Mouse (Mus musculus): ENCODE results near the gene Gpx3.

Gpx3 gene

GRCm38 (mm10) chr11:54897470-54897869 is 4.8 kb upstream of the Gpx3 start:
- H3K36me3 ChIP-seq (ENCODE audit: control insufficient read depth, insufficient read depth, low read length, poor library complexity, severe bottlenecking) = no peaks in the 10 kb centered on the region
- no peak for DNase-seq (ENCODE audit: low read depth, low spot score)

GRCm38 (mm10) chr11:54899657-54900056 is 2.6 kb upstream of the Gpx3 start:
- DNase-seq (ENCODE audit: low read depth, low spot score) = no peak
- H3K36me3 ChIP-seq (ENCODE audit: control insufficient read depth, insufficient read depth, low read length, poor library complexity, severe bottlenecking) = no peaks in the 10 kb centered on the region
- H3K27me3 ChIP-seq (ENCODE audit: control insufficient read depth, insufficient read depth, low read length, poor library complexity, severe bottlenecking) = no peaks in the 10 kb centered on the region

More at GRCm38 (mm10) chr11:54897470-54897869, 4.8 kb upstream of the Gpx3 start:
- no peaks in the 10 kb centered on the region for H3K27me3 ChIP-seq (ENCODE audit: control insufficient read depth, insufficient read depth, low read length, poor library complexity, severe bottlenecking)

GRCm38 (mm10) chr11:54903339-54903738 is 1.1 kb downstream of the Gpx3 start:
- H3K27me3 ChIP-seq (ENCODE audit: control insufficient read depth, insufficient read depth, low read length, poor library complexity, severe bottlenecking) = no peaks in the 10 kb centered on the region
- no peak for DNase-seq (ENCODE audit: low read depth, low spot score)
- no peaks in the 10 kb centered on the region for H3K36me3 ChIP-seq (ENCODE audit: control insufficient read depth, insufficient read depth, low read length, poor library complexity, severe bottlenecking)

GRCm38 (mm10) chr11:54903940-54904706 is 1.9 kb downstream of the Gpx3 start:
- no peaks in the 10 kb centered on the region for H3K27me3 ChIP-seq (ENCODE audit: control insufficient read depth, insufficient read depth, low read length, poor library complexity, severe bottlenecking)
- no peaks in the 10 kb centered on the region for H3K36me3 ChIP-seq (ENCODE audit: control insufficient read depth, insufficient read depth, low read length, poor library complexity, severe bottlenecking)
- DNase-seq (ENCODE audit: low read depth, low spot score) = peak; percentile 18

GRCm38 (mm10) chr11:54905086-54905485 is 2.8 kb downstream of the Gpx3 start:
- DNase-seq (ENCODE audit: low read depth, low spot score) = no peak
- Histone ChIP-seq H3K36me3 (ENCODE audit: control insufficient read depth, insufficient read depth, low read length, poor library complexity, severe bottlenecking) (no peaks in the 10 kb centered on the region), H3K27me3 (ENCODE audit: control insufficient read depth, insufficient read depth, low read length, poor library complexity, severe bottlenecking) (no peaks in the 10 kb centered on the region)

- peaks cover under 1% of the 10 kb centered on the region; the same call in 1 of the 2 replicates for H3K36me3 ChIP-seq (ENCODE audit: control insufficient read depth, insufficient read depth, low read length, poor library complexity, severe bottlenecking)
- H3K27me3 ChIP-seq (ENCODE audit: control insufficient read depth, insufficient read depth, low read length, poor library complexity, severe bottlenecking) = no peaks in the 10 kb centered on the region
- no peak for DNase-seq (ENCODE audit: low read depth, low spot score)
Measured at GRCm38 (mm10) chr11:54905931-54906330, 3.7 kb downstream of the Gpx3 start.

GRCm38 (mm10) chr11:54906466-54906865 is 4.2 kb downstream of the Gpx3 start:
- H3K36me3 ChIP-seq (ENCODE audit: control insufficient read depth, insufficient read depth, low read length, poor library complexity, severe bottlenecking) = peaks cover 4% of the 10 kb centered on the region; the same call in 1 of the 2 replicates
- no peak for DNase-seq (ENCODE audit: low read depth, low spot score)

GRCm38 (mm10) chr11:54907259-54907658 is 5.0 kb downstream of the Gpx3 start:
- Histone ChIP-seq H3K36me3 (ENCODE audit: control insufficient read depth, insufficient read depth, low read length, poor library complexity, severe bottlenecking) (peaks cover 4% of the 10 kb centered on the region), H3K27me3 (ENCODE audit: control insufficient read depth, insufficient read depth, low read length, poor library complexity, severe bottlenecking) (no peaks in the 10 kb centered on the region)
- no peak for DNase-seq (ENCODE audit: low read depth, low spot score)

More at GRCm38 (mm10) chr11:54906466-54906865, 4.2 kb downstream of the Gpx3 start:
- H3K27me3 ChIP-seq (ENCODE audit: control insufficient read depth, insufficient read depth, low read length, poor library complexity, severe bottlenecking) = no peaks in the 10 kb centered on the region

GRCm38 (mm10) chr11:54909273-54909672 is 7.0 kb downstream of the Gpx3 start:
- no peaks in the 10 kb centered on the region for H3K27me3 ChIP-seq (ENCODE audit: control insufficient read depth, insufficient read depth, low read length, poor library complexity, severe bottlenecking)
- peaks cover 6% of the 10 kb centered on the region for H3K36me3 ChIP-seq (ENCODE audit: control insufficient read depth, insufficient read depth, low read length, poor library complexity, severe bottlenecking)
- DNase-seq (ENCODE audit: low read depth, low spot score) = no peak

GRCm38 (mm10) chr11:54910081-54910665 is 7.9 kb downstream of the Gpx3 start:
- no peaks in the 10 kb centered on the region for H3K27me3 ChIP-seq (ENCODE audit: control insufficient read depth, insufficient read depth, low read length, poor library complexity, severe bottlenecking)
- DNase-seq (ENCODE audit: low read depth, low spot score) = no peak
- peaks cover 8% of the 10 kb centered on the region for H3K36me3 ChIP-seq (ENCODE audit: control insufficient read depth, insufficient read depth, low read length, poor library complexity, severe bottlenecking)

GRCm38 (mm10) chr11:54911201-54911600 is 8.9 kb downstream of the Gpx3 start:
- Histone ChIP-seq H3K36me3 (ENCODE audit: control insufficient read depth, insufficient read depth, low read length, poor library complexity, severe bottlenecking) (peaks cover 9% of the 10 kb centered on the region), H3K27me3 (ENCODE audit: control insufficient read depth, insufficient read depth, low read length, poor library complexity, severe bottlenecking) (no peaks in the 10 kb centered on the region)
- no peak for DNase-seq (ENCODE audit: low read depth, low spot score)

GRCm38 (mm10) chr11:54911671-54912502 is 9.6 kb downstream of the Gpx3 start:
- Histone ChIP-seq H3K27me3 (ENCODE audit: control insufficient read depth, insufficient read depth, low read length, poor library complexity, severe bottlenecking) (no peaks in the 10 kb centered on the region), H3K36me3 (ENCODE audit: control insufficient read depth, insufficient read depth, low read length, poor library complexity, severe bottlenecking) (peaks cover 11% of the 10 kb centered on the region)
- no peak for DNase-seq (ENCODE audit: low read depth, low spot score)

GRCm38 (mm10) chr11:54912503-54913316 is 10.5 kb downstream of the Gpx3 start:
- no peak for DNase-seq (ENCODE audit: low read depth, low spot score)

GRCm38 (mm10) chr11:54913841-54914240 is 11.6 kb downstream of the Gpx3 start:
- DNase-seq (ENCODE audit: low read depth, low spot score) = no peak
- Histone ChIP-seq H3K27me3 (ENCODE audit: control insufficient read depth, insufficient read depth, low read length, poor library complexity, severe bottlenecking) (no peaks in the 10 kb centered on the region), H3K36me3 (ENCODE audit: control insufficient read depth, insufficient read depth, low read length, poor library complexity, severe bottlenecking) (peaks cover 18% of the 10 kb centered on the region)

More at GRCm38 (mm10) chr11:54912503-54913316, 10.5 kb downstream of the Gpx3 start:
- peaks cover 17% of the 10 kb centered on the region for H3K36me3 ChIP-seq (ENCODE audit: control insufficient read depth, insufficient read depth, low read length, poor library complexity, severe bottlenecking)
- no peaks in the 10 kb centered on the region for H3K27me3 ChIP-seq (ENCODE audit: control insufficient read depth, insufficient read depth, low read length, poor library complexity, severe bottlenecking)

Data from splenic B cell, adult 2 months (primary cell).